Mouse (Mus musculus) heart, adult 18-20 months (tissue): ENCODE data around the gene Anxa7. TPM values are rescaled to one million over a fixed set of nuclear protein-coding genes. Genes with fewer than 3 reads are reported as not detected.

ENCODE experiments used
- DNase-seq, 2 experiments: peaks; one replicate each; pipeline ENCODE4 v3.0.0; 2021 to 2022; ENCODE audit warnings: mixed read lengths in 1 of 2
- long read RNA-seq, 2 experiments: library from polyadenylated mRNA; stranded (forward); transcript quantifications; one replicate each; pipeline ENCODE4 v2.0.0; 2021
- total RNA-seq, 2 experiments: library from RNA; stranded (reverse); gene quantifications; 2 replicates each; pipeline ENCODE4 v1.2.3; 2021

Anxa7 gene
- 10 to 100 TPM; 51.3 to 54.3 TPM for total RNA-seq
- long read RNA-seq, experiment 1, transcript Anxa7-202 (14 exons, 2,904 nt): major isoform, 33 of 72 reads
- long read RNA-seq, experiment 1, transcript Anxa7-201 (13 exons, 2,851 nt): minor isoform, 10 of 72 reads
- long read RNA-seq, experiment 1, partial matches to known transcripts: 7 of 72 reads
- long read RNA-seq, experiment 1, other reads (novel, unspliced or antisense): 22 of 72 reads
- long read RNA-seq, experiment 2, transcript Anxa7-202 (14 exons, 2,904 nt): major isoform, 14 of 34 reads
- long read RNA-seq, experiment 2, transcript Anxa7-201 (13 exons, 2,851 nt): minor isoform, 6 of 34 reads
- long read RNA-seq, experiment 2, partial matches to known transcripts: 4 of 34 reads
- long read RNA-seq, experiment 2, other reads (novel, unspliced or antisense): 10 of 34 reads

- peak; percentile 84 to 89 for DNase-seq
These were observed at the start of gene Anxa7 for GRCm38 (mm10) chr14:20479291-20480194. TSS of gene Anxa7 (minus strand) at chr14:20480133.

GRCm38 (mm10) chr14:20529643-20530042 is 49.7 kb upstream of the Anxa7 start:
- no peak for DNase-seq

- no peak for DNase-seq
These were observed 40.2 kb upstream of the Anxa7 start for GRCm38 (mm10) chr14:20520179-20520578.

- DNase-seq: no peak
These were observed 28.5 kb upstream of the Anxa7 start for GRCm38 (mm10) chr14:20508424-20508823.

- peak in 1 of 2 experiments; percentile 21 for DNase-seq
These were observed 23.0 kb upstream of the Anxa7 start for GRCm38 (mm10) chr14:20502966-20503365.

GRCm38 (mm10) chr14:20499982-20500381 is 20.0 kb upstream of the Anxa7 start:
- no peak for DNase-seq

- no peak for DNase-seq
These were observed 16.7 kb upstream of the Anxa7 start, which contains the start of gene Mss51 for GRCm38 (mm10) chr14:20496603-20497002. TSS of gene Mss51 (minus strand) at chr14:20496901.

- no peak for DNase-seq
These were observed 6.1 kb upstream of the Anxa7 start for GRCm38 (mm10) chr14:20486031-20486430.

- no peak for DNase-seq
These were observed 2.3 kb upstream of the Anxa7 start for GRCm38 (mm10) chr14:20482051-20482751.

- DNase-seq: peak in 1 of 2 experiments; percentile 15
These were observed 1.3 kb upstream of the Anxa7 start for GRCm38 (mm10) chr14:20481211-20481610.

GRCm38 (mm10) chr14:20480195-20480579 is 254 bp upstream of the Anxa7 start:
- no peak for DNase-seq

- peak; percentile 77 to 89 for DNase-seq
These were observed 1.1 kb downstream of the Anxa7 start for GRCm38 (mm10) chr14:20478801-20479200.

- no peak for DNase-seq
These were observed 1.5 kb downstream of the Anxa7 start for GRCm38 (mm10) chr14:20478385-20478784.

GRCm38 (mm10) chr14:20477261-20478025 is 2.5 kb downstream of the Anxa7 start:
- peak in 1 of 2 experiments; percentile 22 for DNase-seq

GRCm38 (mm10) chr14:20460216-20460615 is 19.7 kb downstream of the Anxa7 start:
- no peak for DNase-seq

GRCm38 (mm10) chr14:20458378-20458777 is 21.6 kb downstream of the Anxa7 start:
- no peak for DNase-seq

GRCm38 (mm10) chr14:20452929-20453328 is 27.0 kb downstream of the Anxa7 start:
- DNase-seq: no peak

GRCm38 (mm10) chr14:20451765-20452331 is 28.1 kb downstream of the Anxa7 start, which contains the start of gene Cfap70:
TSS of gene Cfap70 (minus strand) at chr14:20452226.
- peak; percentile 51 to 62 for DNase-seq

GRCm38 (mm10) chr14:20451302-20451701 is 28.6 kb downstream of the Anxa7 start:
- DNase-seq: no peak

GRCm38 (mm10) chr14:20447209-20447608 is 32.7 kb downstream of the Anxa7 start:
- DNase-seq: no peak

GRCm38 (mm10) chr14:20442252-20442651 is 37.7 kb downstream of the Anxa7 start:
- no peak for DNase-seq
